Mouse (Mus musculus) ES-E14 (cell line): Measurements from ENCODE around the gene Lmnb2. TPM values are rescaled to one million over a fixed set of nuclear protein-coding genes. Genes with fewer than 3 reads are reported as not detected.
A peak's percentile ranks its signal among the peaks of the same experiment; 100 is the strongest.

ENCODE experiments used
- DNase-seq: peaks from one replicate; pipeline ENCODE4 v3.0.0-alpha.2; 2013; ENCODE audit warnings: low read depth, low spot score
- H3K27ac ChIP-seq: 2 replicates; pipeline ENCODE4 v1.5.1; 2012; ENCODE audit warnings: low read depth, mild to moderate bottlenecking, low read length, moderate library complexity, mixed read lengths; ENCODE audit not compliant: poor library complexity, insufficient read depth, severe bottlenecking
- H3K36me3 ChIP-seq: 2 replicates; pipeline ENCODE4 v1.6.1; 2012; ENCODE audit warnings: mild to moderate bottlenecking, low read length, moderate library complexity, mixed read lengths; ENCODE audit not compliant: control insufficient read depth, poor library complexity, insufficient read depth, severe bottlenecking
- H3K4me1 ChIP-seq, 2 experiments: fragments of 150-350 bp in 1 of 2; sonication (generic) in 1 of 2; 2 replicates each; pipeline ENCODE4 v1.6.1; 2012; ENCODE audit warnings: low read length in 2 of 2, mild to moderate bottlenecking in 1 of 2, mixed read lengths in 1 of 2; ENCODE audit not compliant: control insufficient read depth in 2 of 2, insufficient read depth in 2 of 2, poor library complexity in 1 of 2
- H3K4me3 ChIP-seq, 2 experiments: fragments of 150-350 bp in 1 of 2; sonication (generic) in 1 of 2; 2 replicates each; pipeline ENCODE4 v1.5.1; 2012; ENCODE audit warnings: low read length in 2 of 2, low read depth in 1 of 2, mild to moderate bottlenecking in 1 of 2, mixed read lengths in 1 of 2; ENCODE audit not compliant: insufficient read depth in 1 of 2, poor library complexity in 1 of 2, severe bottlenecking in 1 of 2
- H3K9ac ChIP-seq: 2 replicates; pipeline ENCODE4 v1.6.1; 2012; ENCODE audit warnings: low read depth, mild to moderate bottlenecking, low read length, mixed read lengths; ENCODE audit not compliant: poor library complexity, insufficient read depth, severe bottlenecking
- H3K9me3 ChIP-seq: fragments of 150-350 bp; sonication (generic); 2 replicates; pipeline ENCODE4 v1.6.1; 2012; ENCODE audit warnings: low read depth, mild to moderate bottlenecking, low read length; ENCODE audit not compliant: control insufficient read depth, insufficient read depth
- CHD2 ChIP-seq: IDR thresholded peaks from 2 replicates; pipeline ENCODE4 v1.6.1; 2014; ENCODE audit warnings: mild to moderate bottlenecking, low read depth, low read length, inconsistent platforms
- HCFC1 ChIP-seq: IDR thresholded peaks from 2 replicates; pipeline ENCODE4 v1.6.1; 2012; ENCODE audit warnings: low read length, inconsistent platforms, borderline replicate concordance; ENCODE audit not compliant: insufficient read depth
- MAFK ChIP-seq: IDR thresholded peaks from 2 replicates; pipeline ENCODE4 v1.6.1; 2014; ENCODE audit warnings: mild to moderate bottlenecking, low read depth, low read length, inconsistent platforms; ENCODE audit not compliant: insufficient read depth
- ZC3H11A ChIP-seq: IDR thresholded peaks from 2 replicates; pipeline ENCODE4 v1.6.1; 2012; ENCODE audit warnings: low read depth, mild to moderate bottlenecking, inconsistent platforms, low read length, borderline replicate concordance
- ZNF384 ChIP-seq: IDR thresholded peaks from 2 replicates; pipeline ENCODE4 v1.6.1; 2012; ENCODE audit warnings: low read depth, low read length, inconsistent platforms
- in situ Hi-C, 2 experiments: fragments of 600-800 bp; cut with MboI; formaldehyde crosslinking; loops; one replicate each; pipeline ENCODE4 v1.15.1; 2025; ENCODE audit warnings: low sequenced_read_pairs in 2 of 2, inconsistent platforms in 1 of 2; ENCODE audit not compliant: unreplicated experiment in 2 of 2
- total RNA-seq: library from RNA; depleted of rRNA; stranded (reverse); fragments of 300-350 nt; gene quantifications from 2 replicates; pipeline ENCODE4 v1.2.3, GENCODE M21; 2012

Gene Lmnb2
- total RNA-seq, 1 experiment, result 66.5 TPM

DNA sequence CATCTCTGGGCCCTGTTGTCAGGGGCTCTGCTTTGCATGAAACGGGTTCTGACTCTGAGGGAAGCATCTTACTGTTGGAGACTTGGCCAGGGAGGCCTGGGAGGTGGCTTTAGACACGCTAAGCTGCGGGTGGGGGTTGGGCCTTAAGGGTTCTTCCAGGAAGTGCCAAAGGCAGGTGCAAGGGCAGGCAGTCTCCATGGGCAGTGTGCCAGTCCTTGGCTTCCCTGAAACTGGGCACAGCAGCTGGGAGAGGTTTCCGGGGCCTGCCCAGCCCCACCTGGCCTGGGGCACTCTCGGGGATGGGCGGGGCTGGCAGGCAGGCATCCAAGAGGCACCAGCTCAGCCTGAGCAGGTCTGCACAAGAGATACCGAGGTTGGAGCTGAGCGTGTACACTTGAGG is 19.6 kb upstream of the Lmnb2 start:
- no peaks in the 10 kb centered on the region for H3K9me3 ChIP-seq
- in situ Hi-C loops, result no loop called here
- H3K27ac ChIP-seq, result no peak overlapping the region
- H3K36me3 ChIP-seq, result no peaks in the 10 kb centered on the region
- no peak for DNase-seq
- H3K9ac ChIP-seq, result no peak overlapping the region
- TF ChIP-seq ZNF384 (no peak), HCFC1 (no peak), MAFK (no peak), ZC3H11A (no peak), CHD2 (no peak)
- H3K4me1 ChIP-seq, result peaks cover 23 to 57% of the 10 kb centered on the region in 2 experiments
- no peak overlapping the region for H3K4me3 ChIP-seq

DNA sequence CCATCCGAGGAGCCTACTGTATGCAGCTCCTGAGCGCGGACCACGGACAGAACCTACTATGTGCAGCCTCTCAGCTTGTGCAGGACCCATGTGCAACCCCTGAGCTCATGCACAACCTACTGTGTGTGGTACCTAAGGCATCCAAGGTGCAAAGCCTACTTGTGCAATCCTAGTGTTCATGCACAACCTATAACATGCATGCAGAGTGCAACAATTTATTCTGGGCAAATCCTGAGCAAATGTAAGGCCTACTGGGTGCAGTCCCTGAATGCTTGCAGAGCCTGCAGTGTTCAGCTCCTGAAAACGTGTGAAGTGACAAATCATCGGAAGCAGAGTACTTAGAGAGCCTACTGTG is 18.7 kb upstream of the Lmnb2 start:
- no peak overlapping the region for H3K9ac ChIP-seq
- in situ Hi-C loops, result no loop called here
- H3K4me1 ChIP-seq, result peaks cover 23 to 63% of the 10 kb centered on the region in 2 experiments

GRCm38 (mm10) chr10:80936135-80936809 is 18.2 kb upstream of the Lmnb2 start:
- Histone ChIP-seq H3K9ac (peak overlapping the region; percentile 35; the same call in 1 of the 2 replicates), H3K27ac (no peak overlapping the region), H3K9me3 (no peaks in the 10 kb centered on the region), H3K36me3 (peaks cover 5% of the 10 kb centered on the region; the same call in 1 of the 2 replicates), H3K4me3 (peak overlapping the region; percentile 38 to 44; a peak in 2 of 4 replicates), H3K4me1 (peaks cover 19 to 64% of the 10 kb centered on the region in 2 experiments)
- DNase-seq, result no peak
- in situ Hi-C loops, result no loop called here
- no peak for TF ChIP-seq MAFK
- no peak for TF ChIP-seq CHD2

More for the DNA sequence above, 18.7 kb upstream of the Lmnb2 start:
- Histone ChIP-seq H3K27ac (no peak overlapping the region), H3K4me3 (peak overlapping the region; percentile 38 to 44; a peak in 2 of 4 replicates), H3K36me3 (peaks cover 1% of the 10 kb centered on the region; the same call in 1 of the 2 replicates), H3K9me3 (no peaks in the 10 kb centered on the region)
- TF ChIP-seq ZNF384, result no peak
- TF ChIP-seq HCFC1, result no peak
- no peak for TF ChIP-seq MAFK
- TF ChIP-seq CHD2, result no peak
- DNase-seq, result no peak

GRCm38 (mm10) chr10:80935698-80936097 is 17.7 kb upstream of the Lmnb2 start:
- Histone ChIP-seq H3K9ac (no peak overlapping the region), H3K4me1 (peaks cover 14 to 62% of the 10 kb centered on the region in 2 experiments), H3K27ac (no peak overlapping the region), H3K36me3 (peaks cover 10% of the 10 kb centered on the region; the same call in 1 of the 2 replicates), H3K9me3 (no peaks in the 10 kb centered on the region), H3K4me3 (peak overlapping the region; percentile 38 to 44; a peak in 2 of 4 replicates)
- TF ChIP-seq HCFC1 (no peak), ZC3H11A (no peak), CHD2 (no peak), ZNF384 (no peak), MAFK (no peak)
- in situ Hi-C loops, result no loop called here
- DNase-seq, result no peak

DNA sequence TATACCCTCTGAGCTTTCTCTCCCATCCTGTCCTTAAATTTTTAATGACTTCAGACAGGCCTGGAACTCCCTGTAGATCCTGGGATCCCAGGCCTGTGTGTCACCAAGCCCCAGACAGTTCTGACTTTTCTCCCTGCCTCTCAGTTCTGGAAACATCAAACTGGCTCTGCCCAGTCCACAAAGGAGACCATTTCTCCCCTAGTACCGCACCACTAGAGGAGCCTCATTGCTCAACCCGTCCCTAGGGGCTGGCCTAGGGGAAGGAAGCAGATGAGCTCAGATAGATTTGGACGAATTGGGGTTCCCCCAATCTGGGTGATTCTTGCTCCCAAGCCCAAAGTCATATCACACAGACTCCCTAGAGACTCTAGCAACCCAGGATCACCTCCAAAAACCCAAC is 17.2 kb upstream of the Lmnb2 start:
- no peaks in the 10 kb centered on the region for H3K9me3 ChIP-seq
- in situ Hi-C loops, result no loop called here
- peaks cover 14 to 60% of the 10 kb centered on the region in 2 experiments for H3K4me1 ChIP-seq
- H3K36me3 ChIP-seq, result peaks cover 10% of the 10 kb centered on the region; the same call in 1 of the 2 replicates
- TF ChIP-seq MAFK (no peak), ZNF384 (no peak), HCFC1 (no peak), CHD2 (no peak), ZC3H11A (no peak)
- no peak for DNase-seq
- H3K9ac ChIP-seq, result no peak overlapping the region
- H3K27ac ChIP-seq, result no peak overlapping the region
- no peak overlapping the region for H3K4me3 ChIP-seq
